Mouse (Mus musculus): Measurements from ENCODE around the gene Otud7a. TPM values are rescaled to one million over a fixed set of nuclear protein-coding genes. Genes with fewer than 3 reads are reported as not detected.

Gene Otud7a
- polyA plus RNA-seq, 1 experiment = 0.14 TPM

DNA sequence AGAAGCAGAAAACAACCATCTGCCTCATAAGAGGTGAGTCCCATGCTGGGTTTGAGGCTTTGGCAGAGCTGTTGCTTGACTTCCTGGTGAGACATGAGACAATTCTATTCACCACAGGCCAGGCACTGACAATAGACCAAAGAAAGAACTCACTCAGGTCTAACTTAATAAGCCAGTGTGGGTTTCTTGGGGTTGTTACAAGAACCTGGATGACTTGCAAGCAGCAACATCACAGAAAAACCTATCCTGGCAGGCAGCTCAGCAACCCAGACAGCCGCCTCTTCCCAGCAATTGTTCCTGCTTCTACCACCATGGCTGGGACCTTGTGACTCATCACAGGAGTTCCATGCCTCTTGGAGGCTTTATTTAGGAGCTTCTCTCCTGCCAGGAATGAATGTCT, 329.7 kb downstream of the Otud7a start:
- no peak for DNase-seq (ENCODE audit: low spot score)

DNA sequence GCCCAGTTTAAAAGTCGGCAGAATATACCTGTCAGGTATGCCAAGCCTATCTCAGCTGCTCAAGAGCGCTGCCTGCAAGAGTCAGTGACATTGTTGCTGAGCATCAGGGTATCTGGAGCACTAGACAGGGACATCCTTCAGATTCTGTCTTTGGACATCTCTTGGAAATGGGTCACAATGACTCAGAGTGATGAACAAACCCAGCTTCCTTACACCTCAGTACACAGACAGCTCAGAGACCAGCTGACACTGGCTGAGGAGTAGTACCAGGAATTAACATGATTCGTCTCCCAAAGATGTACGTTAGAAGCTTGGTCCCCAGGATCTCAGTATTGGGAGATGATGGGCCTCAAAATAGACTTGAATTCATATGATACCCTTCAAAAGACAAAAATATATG, 332.8 kb downstream of the Otud7a start:
- no peak for DNase-seq (ENCODE audit: low spot score)

DNA sequence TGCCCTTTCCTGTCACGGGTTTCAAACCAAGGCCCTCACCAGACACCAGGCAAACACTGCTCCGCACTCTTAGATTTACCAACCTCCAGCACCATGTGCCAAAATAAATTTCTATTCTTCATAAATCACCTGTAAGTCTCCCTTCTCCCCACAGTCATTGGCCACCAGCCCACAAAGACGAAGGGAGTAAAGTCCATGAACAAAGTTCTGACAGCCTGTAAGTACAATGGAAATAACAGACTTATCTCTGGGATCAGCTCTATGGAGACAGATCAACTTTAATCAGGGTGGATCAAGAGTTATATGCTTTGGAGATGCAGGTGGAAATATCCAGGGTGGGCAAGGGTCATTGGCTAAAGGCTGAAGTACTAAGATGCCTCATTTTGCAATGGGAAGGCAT, 336.3 kb downstream of the Otud7a start:
- no peak for DNase-seq (ENCODE audit: low spot score)

DNA sequence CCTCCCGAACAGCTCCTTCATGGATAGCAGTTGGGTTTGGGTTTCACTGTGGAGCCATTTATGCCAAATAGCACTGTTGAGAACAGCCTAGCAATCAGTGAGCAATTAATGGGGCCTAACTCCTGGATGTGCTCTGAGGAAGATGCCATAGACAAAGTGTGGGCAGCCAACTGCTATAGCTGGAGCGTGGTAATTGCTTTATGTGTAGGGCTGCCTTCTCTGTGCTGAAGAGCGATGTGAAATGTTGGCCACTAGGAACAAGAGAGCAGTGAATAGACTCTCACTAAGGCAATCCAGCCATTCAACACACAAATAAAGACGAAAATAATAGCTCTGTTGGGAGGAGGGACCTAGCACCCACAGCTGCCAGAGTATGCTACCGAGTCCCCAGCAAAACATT, 345.2 kb downstream of the Otud7a start:
- DNase-seq (ENCODE audit: low spot score) = no peak

DNA sequence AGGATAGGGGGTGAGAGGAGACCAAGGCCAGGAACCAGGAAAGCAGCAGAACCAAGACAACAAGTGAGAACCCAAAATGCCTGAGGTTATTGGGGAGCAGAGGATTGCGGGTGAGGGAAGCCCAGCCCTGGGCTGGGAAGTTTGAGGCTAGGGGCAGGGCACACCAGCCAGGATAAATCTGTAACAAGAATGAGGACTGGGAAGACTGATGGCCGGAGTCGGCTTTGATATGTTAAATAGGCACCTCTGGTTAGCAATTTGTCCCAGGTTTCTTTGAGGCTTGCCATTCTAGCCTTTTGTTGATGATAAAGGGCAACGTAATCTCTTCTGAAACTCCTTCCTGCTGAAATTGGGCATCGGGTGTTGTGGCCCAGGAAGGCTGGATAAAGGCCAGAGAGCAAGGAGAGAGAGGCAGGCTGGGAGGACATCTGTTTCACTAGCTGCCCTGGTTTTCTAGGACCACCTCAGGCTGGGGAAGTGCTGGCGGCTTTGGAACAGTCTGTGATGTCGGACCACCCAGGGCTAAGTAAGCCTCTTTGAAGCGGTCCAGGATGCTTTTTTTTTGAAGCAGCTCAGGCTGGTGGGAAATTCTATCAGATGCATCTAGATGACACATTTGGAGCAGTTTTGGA, 351.6 kb downstream of the Otud7a start:
- DNase-seq (ENCODE audit: low spot score) = no peak

DNA sequence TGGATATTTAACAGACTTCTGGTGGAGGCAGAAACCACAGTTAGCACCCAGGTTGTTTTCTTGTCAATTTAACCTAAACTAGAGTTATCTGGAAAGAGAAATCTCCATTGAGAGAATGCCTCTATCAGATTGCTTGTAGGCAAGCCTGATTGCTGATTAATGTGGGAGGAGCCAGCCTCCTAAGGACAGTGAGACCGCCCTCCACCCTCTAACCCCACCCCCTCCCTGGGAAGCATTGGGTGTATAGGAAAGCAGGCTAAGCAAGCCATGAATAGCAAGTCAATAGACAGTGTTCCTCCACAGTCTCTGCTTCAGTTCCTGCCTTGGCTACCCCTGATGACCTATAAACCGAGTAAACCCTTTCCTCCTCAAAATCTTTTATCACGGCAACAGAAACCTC, 353.9 kb downstream of the Otud7a start:
- DNase-seq (ENCODE audit: low spot score) = no peak

DNA sequence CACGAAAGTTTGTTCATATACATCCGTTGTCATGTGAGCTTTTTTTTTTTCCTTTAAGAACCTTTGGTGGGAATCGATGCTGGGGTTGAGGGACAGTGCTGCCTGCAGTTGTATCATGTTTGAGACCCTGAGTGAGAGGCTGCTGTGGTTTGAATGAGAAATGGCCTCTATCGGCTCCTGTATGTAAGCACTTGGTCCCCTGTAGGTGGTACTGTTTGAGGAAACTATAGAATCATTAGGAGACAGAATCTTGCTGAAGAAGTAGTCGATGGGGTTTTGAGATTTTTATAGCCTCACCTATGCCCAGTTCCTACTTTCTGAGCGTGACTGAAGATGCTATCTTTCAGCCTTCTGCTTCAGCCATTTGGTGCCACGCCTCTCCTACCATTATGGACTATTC, 354.8 kb downstream of the Otud7a start:
- no peak for DNase-seq (ENCODE audit: low spot score)

DNA sequence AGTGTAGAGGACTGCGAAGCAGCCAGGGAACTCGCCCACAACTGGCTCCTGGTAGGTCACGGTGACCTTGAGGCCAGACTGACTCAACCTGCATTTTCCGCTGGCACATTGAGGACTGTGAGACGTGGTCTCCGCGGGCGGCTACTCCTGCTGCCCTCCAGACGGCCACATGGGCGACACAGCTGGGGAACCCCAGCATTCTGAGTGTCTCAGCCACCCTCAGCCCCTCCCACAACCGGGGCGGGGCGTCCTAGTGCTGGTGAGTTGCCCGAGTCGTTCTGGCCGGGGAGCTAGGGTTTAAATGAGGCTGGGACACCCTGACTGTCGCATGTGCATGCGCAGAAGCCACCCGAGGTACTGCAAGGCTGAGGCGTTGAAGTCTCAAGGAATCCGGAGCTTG, 358.2 kb downstream of the Otud7a start:
- no peak for DNase-seq (ENCODE audit: low spot score)

Other genes with a start within 250 kb of the Otud7a start
- gene Chrna7, start 232.2 kb upstream of the Otud7a start, polyA plus RNA-seq (2012; rRNA removed) = 0.30 and 0.32 TPM in 2 replicates

All from urinary bladder, adult 2 months (tissue).